Mouse (Mus musculus): ENCODE data around the gene Adamtsl1.

Gene Adamtsl1

DNA sequence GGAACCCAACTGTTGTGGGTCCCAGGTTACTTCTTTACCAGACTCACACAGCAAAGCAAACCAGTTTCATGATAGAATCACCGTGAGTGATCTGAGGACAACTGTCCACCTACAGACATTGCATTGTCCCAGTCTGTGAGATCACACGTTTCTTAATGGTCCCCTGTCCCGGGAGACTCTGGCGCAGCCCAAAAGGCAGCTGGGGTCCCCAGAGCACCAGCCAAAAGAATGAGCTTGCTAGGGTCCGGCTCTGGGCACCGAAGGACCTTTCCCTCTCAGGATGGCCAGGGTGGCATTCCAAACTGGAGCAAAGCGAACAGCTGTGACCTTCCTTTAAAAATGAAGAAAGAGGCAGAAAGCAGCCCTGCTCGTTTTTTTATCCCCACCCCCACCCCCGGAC, at the start of gene Adamtsl1:
Gene Adamtsl1, plus strand, starts transcription at position 381 of the 400 bp plus-strand sequence.
- no peak for DNase-seq (ENCODE audit: low spot score)

- DNase-seq (ENCODE audit: low spot score): no peak
Measured at GRCm38 (mm10) chr4:85483586-85483985, 30.4 kb upstream of the Adamtsl1 start.

DNA sequence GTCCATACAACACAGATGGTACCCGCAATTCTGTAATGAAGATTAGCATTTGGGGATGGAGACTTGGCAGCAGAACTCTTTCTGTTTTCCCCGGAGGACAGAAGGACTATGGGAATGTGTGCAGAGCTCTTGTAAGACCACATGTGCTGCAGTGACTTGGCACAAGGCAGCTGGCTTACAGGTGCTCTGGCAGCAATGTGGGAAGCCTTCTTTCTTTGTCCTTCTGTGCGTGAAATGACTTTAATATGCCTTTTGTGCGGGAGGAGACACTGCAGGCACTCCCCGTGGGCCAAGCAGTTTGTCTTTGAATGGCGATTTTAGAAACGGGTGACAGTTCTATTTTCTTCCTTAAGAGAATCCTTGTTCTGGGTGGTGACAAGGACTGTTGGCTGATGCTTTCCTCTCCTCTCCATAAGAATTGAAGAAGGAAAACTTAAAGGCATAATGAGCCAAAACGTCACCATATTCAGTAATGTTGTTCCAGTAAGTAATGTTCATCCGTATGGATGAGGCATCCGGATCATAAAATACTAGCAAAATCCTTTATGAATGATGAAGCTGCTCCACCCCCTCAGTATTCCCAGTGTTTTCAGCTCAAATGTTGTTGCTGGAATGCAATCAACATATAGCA, 27.5 kb upstream of the Adamtsl1 start:
- no peak for DNase-seq (ENCODE audit: low spot score)

DNA sequence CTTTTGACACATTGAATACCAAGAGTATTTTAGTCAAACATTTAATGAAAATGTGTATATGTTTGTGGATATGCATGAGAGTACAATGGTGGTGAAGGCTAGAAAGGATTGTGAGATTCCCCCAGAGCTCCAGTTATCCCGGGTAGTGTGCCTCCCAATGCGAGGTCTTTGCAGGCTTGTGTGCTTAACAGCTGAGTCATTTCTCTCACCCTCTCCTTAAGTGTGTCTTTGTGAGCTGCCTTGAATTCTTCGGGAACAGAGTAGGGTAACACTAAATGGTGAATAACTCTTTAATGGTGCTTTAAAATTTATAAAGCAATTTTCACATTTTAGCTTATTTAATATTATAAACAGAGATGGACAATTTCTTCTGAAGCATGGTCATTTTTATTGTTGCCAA, 8.3 kb upstream of the Adamtsl1 start:
- DNase-seq (ENCODE audit: low spot score): no peak

GRCm38 (mm10) chr4:85506976-85507375, 7.0 kb upstream of the Adamtsl1 start:
- DNase-seq (ENCODE audit: low spot score): no peak

- DNase-seq (ENCODE audit: low spot score): no peak
Measured at GRCm38 (mm10) chr4:85507491-85507890, 6.5 kb upstream of the Adamtsl1 start.

DNA sequence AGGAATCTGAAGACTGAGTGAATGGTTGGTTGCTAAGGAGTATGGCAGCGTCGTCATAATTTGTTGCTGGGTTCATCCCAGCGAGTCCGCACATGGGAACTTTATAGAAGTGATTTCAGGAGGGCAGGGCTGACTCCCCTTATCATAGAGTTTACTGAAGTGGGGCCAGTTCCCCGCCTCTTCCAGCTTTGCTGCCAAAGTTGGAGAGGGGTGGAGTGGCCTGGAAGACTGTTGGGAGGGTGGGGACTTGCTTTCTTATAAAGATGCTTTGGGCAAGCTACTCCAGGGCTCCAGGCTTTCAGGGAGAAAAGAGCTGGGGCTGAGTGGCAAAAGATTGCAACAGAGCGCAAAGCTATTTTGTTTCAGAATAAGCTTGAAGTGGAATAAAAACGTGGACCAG, 684 bp upstream of the Adamtsl1 start:
- DNase-seq (ENCODE audit: low spot score): peak; percentile 75

- DNase-seq (ENCODE audit: low spot score): peak; percentile 54
Measured at GRCm38 (mm10) chr4:85514205-85514681, 271 bp downstream of the Adamtsl1 start.

DNA sequence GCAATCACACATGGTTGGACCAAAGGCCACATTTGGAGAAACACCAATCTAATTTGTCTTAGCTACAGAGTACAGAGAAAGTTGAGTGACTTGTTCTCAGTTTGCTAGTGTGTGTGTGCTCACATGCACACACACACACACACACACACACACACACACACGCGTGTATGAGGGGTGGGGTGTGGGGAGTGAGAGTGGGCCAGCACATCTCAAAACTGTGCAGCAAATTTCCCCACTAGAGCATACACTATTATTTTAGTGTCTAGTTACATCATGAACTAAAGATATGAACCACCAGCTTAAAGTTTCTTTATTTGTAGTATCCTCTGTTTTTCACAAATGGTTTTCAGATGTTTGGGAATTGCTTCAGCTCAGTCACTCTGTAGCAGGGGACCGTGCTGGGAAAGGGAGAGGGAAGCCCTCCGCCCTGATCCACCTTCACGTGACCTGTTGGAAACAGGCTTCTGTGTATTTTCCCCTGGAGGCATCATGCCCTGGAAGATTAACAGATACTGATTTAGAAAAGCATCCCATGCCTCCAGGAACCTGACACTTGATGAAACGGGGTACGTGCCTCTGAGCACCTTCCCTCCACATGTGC, 13.1 kb downstream of the Adamtsl1 start:
- DNase-seq (ENCODE audit: low spot score): no peak

GRCm38 (mm10) chr4:85529852-85530251, 15.9 kb downstream of the Adamtsl1 start:
- DNase-seq (ENCODE audit: low spot score): no peak

GRCm38 (mm10) chr4:85539677-85540076, 25.7 kb downstream of the Adamtsl1 start:
- no peak for DNase-seq (ENCODE audit: low spot score)

DNA sequence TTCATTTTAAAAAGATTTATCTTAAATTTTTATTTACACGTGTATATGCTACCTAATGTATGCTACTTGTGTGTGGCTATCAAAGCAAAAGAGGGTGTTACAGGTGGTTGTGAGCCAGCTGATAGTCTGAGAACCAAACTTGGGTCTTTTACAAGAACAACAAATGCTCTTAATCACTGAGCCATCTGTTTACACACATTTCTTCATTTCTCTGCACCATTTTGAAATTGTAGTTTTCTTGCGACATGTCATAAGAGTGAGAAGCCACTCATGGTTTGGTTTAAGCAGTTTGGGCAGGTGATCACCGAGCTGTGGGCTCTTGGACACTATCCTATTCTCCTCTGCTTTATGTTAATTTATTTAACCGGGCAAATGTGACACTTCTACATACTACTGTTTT, 29.2 kb downstream of the Adamtsl1 start:
- no peak for DNase-seq (ENCODE audit: low spot score)

DNA sequence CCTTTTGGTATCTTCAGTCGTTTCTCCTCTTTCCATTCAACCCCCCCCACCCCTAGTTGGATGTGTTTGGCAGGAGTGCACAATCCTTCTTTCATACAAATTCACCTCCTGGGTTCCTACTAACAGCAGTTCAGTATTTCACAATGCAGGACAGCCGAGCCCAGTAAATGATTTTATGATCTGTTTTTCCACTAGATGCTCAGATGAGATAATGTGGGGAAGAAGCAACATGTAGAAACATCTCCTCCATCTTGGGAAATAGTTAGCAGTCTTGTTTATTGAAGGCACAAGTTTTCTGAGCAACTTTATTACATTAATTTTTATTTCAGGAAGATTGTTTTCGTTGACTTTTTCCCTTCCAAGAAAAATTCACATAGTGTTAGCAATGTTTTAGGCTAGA, 40.7 kb downstream of the Adamtsl1 start:
- DNase-seq (ENCODE audit: low spot score): no peak

GRCm38 (mm10) chr4:85559753-85560152, 45.8 kb downstream of the Adamtsl1 start:
- no peak for DNase-seq (ENCODE audit: low spot score)

- no peak for DNase-seq (ENCODE audit: low spot score)
Measured at GRCm38 (mm10) chr4:85585426-85585825, 71.5 kb downstream of the Adamtsl1 start.

- DNase-seq (ENCODE audit: low spot score): no peak
Measured at GRCm38 (mm10) chr4:85588928-85589327, 75.0 kb downstream of the Adamtsl1 start.

GRCm38 (mm10) chr4:85591037-85591436, 77.1 kb downstream of the Adamtsl1 start:
- DNase-seq (ENCODE audit: low spot score): no peak

DNA sequence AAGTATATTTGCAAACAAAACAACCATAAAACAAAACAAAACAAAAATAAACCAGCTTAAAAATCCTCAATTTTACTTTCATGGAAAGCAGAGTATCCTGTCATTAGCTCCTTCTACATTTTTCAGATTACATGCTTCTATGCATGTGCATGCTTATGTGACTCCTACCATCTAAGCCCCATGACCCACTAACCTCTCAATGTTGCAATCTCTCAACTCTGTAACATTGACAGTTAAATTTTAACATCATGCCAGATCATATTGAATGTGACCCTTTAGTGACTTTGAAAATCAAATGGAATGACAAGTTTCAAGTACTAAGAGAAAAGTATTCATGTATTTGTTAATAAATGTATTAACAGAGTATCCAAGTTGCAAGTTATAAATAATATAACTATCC, 80.2 kb downstream of the Adamtsl1 start:
- DNase-seq (ENCODE audit: low spot score): no peak

DNA sequence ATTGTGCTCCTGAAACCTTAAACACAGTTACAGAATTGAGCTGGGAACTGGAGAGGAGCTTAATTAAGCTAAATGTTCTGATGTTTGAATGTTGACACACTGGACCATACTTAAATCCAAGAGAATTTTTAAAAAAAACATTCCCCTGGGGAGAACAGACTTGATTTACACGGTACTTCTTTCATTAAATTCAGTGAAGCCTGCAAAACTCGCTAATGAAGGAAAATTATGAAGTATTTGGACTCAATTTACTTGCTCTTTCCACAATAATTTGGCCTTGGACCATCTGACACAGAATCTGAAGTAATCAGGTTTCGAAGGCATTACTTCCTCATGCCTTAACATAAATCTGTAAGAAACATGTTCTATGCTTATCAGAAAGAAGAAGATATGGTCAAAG, 99.4 kb downstream of the Adamtsl1 start:
- no peak for DNase-seq (ENCODE audit: low spot score)

DNA sequence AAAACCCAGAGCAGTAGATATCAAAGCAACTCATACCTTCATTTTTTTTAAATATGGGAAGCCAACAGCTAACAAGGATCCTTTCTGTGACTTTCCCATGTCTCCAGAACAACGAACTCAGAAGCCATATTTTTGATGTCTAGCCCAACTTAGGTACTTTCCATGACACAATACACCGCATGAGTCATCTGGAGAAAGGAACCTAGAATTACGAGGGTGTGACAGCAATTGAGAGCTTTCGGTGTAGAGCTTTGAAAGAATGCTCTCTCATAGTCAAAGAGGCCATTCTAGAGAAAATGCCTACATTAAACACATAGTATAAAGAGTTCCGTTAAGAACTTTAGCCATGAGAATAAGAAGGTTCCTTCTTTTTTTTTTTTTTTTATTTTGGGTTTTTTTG, 104.8 kb downstream of the Adamtsl1 start:
- no peak for DNase-seq (ENCODE audit: low spot score)

DNA sequence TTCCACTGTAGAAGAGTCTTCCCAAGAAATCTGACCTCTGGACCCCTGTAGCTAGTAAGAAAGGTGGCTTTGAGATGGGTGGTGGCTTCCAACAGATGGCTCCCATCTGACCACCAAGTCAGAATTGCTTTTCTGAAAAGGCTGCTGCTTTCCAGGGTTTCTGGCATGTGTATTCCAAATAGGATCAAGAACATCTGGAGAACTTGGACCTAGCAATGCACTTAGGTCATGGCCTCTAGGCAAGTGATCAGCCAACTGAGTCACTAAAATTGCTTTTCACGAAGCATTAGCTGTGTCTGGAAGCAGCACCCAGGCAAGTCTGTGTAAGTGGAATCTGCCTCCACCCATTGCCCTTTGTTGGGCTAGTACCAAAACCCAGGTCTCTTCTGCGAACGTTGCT, 105.3 kb downstream of the Adamtsl1 start:
- DNase-seq (ENCODE audit: low spot score): peak; percentile 24

DNA sequence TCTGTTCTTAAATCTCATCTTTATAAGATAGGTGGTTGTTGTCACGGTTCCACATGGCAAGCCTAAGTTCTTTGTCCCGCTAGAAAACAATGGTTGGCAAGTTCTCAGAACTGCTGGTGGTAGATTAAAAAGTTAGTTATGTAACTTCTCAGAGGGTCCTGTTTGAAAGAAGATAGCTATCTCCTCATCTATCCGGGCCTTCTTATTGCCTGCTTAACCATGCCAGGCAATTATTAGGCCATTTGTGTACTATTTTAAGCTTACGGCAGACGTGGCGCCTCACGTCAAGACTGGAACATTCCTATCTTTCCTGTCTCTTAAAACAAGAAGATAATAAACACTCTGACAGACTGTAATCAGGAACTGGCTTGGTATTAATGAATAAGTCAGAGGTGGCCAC, 115.4 kb downstream of the Adamtsl1 start:
- peak; percentile 6 for DNase-seq (ENCODE audit: low spot score)

- no peak for DNase-seq (ENCODE audit: low spot score)
Measured at GRCm38 (mm10) chr4:85669271-85669670, 155.3 kb downstream of the Adamtsl1 start.

DNA sequence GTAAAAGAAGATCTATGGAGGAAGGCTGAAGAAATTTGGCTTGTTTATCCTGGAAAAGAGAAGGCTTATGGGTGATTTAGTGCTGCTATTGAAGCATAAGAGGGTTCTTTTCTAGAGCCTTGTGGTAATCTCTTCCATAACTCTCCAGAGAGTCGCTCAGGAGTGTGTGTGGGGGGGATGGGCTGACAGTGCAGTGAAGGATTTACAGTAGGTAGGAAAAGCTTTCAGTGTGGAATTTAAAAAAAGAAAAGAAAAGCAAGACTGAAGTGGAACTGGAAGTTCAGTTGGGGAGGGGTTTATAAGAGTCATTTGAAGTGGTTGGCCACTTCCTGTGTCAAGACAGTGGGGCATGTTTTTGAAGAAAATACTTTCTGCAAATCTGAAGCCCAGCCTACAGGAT, 155.8 kb downstream of the Adamtsl1 start:
- DNase-seq (ENCODE audit: low spot score): no peak

Data from urinary bladder, postnatal 14 days (tissue).